Mouse (Mus musculus) hindbrain, embryonic 12.5 days (tissue): ENCODE results near the gene Htt. TPM values are rescaled to one million over a fixed set of nuclear protein-coding genes. Genes with fewer than 3 reads are reported as not detected.
A peak's percentile ranks its signal among the peaks of the same experiment; 100 is the strongest.

Experiments
- microRNA counts: library from miRNA; unstranded; fragments of <30 nt; microRNA quantifications from one replicate; lab custom pipeline; 2017
- microRNA-seq: library from miRNA; unstranded; fragments of <30 nt; microRNA quantifications from one replicate; pipeline ENCODE4, GENCODE M21; 2017
- polyA plus RNA-seq: library from polyadenylated mRNA; unstranded; fragments of >200 nt; fragmentation: Nextera tagmentation; extraction: Ambion mirVana; gene quantifications from 2 replicates; pipeline ENCODE4 v1.2.1, GENCODE M21; 2016

Gene Htt
- polyA plus RNA-seq, 1 experiment from 2014 or later = 20.3 TPM

MicroRNAs within 50 kb of the gene (microRNA counts, 519-probe panel; counts per million panel counts)
- microRNA mmu-miR-467g (lab: Ali Mortazavi, UCI) = 470 counts per million, percentile 58 among the panel's probes with 10 or more counts

Small RNAs within 50 kb of the gene (microRNA-seq; reads per million reads assigned to microRNA genes)
- gene Mir467g = not detected

Other genes with a start within 250 kb of the Htt start
- 7.1 and 8.6 TPM in 2 replicates for gene Tnip2, start 247.7 kb upstream of the Htt start, polyA plus RNA-seq
- gene Sh3bp2, start 235.9 kb upstream of the Htt start, polyA plus RNA-seq = 17.5 and 17.8 TPM in 2 replicates
- 223 and 226 TPM in 2 replicates for gene Add1, start 188.1 kb upstream of the Htt start, polyA plus RNA-seq
- gene Mfsd10, start 124.5 kb upstream of the Htt start, polyA plus RNA-seq = 89.3 and 90.5 TPM in 2 replicates
- gene Nop14, start 101.6 kb upstream of the Htt start, polyA plus RNA-seq = 25.1 and 26.0 TPM in 2 replicates
- gene Grk4, start 101.4 kb upstream of the Htt start, polyA plus RNA-seq = 2.8 TPM in 2 replicates
- gene Msantd1, start 146.3 kb downstream of the Htt start, polyA plus RNA-seq = 1.6 TPM in 2 replicates
- 65.3 and 67.3 TPM in 2 replicates for gene Rgs12, start 187.7 kb downstream of the Htt start, polyA plus RNA-seq